ENCODE assay signal across 13 mouse cellular contexts in genomic region chr9:117378131-117378890, GRCm38 (mm10).
DNase-seq lines count a peak whose midpoint lies in the region; ATAC-seq lines count a peak whose summit lies in the region.
"Had no signal": no experiment of that assay in that cellular context is flagged by ENCODE, and none has a peak within 500 bp of the region (broad histone marks: within the 10 kb centered on the region; RNA-seq: fewer than 3 reads in every experiment).

No protein-coding gene starts in this region.

- ATAC-seq in monocyte, adult 5-6 weeks (replicated peaks; ENCODE audit: insufficient number of reproducible peaks, low FRiP score, low TSS enrichment, poor library complexity, severe bottlenecking), result no peak

- peak; percentile 24 for DNase-seq in urinary bladder, postnatal 14 days (ENCODE audit: low spot score)
- no peak for DNase-seq in urinary bladder, postnatal 4 days (ENCODE audit: low spot score in 2 of 2)
- peak; percentile 61 to 82 for DNase-seq in kidney, adult 8-10 months
- peak; percentile 40 to 76 for DNase-seq in kidney, postnatal 25 days
- no peak for DNase-seq in left cerebral cortex, adult 9 months (ENCODE audit: low spot score in 2 of 2)
- DNase-seq in natural killer cell, adult 2 months (ENCODE audit: low spot score in 2 of 2), result no peak
- DNase-seq in spleen, adult 12 weeks (ENCODE audit: low spot score), result no peak
- DNase-seq: adrenal gland, postnatal 14 days; cerebellum, adult 11-12 months; heart, postnatal 10 days; lung, embryonic 14.5 days; thymus, postnatal 14 days had no signal

Comparison
In these comparisons a context has a peak if more than half of its experiments do, and no peak if none do; other contexts are left out.
1. DNase-seq: peak in urinary bladder, postnatal 14 days (single experiment), kidney, adult 8-10 months (2 of 2) and kidney, postnatal 25 days (2 of 2); none in urinary bladder, postnatal 4 days (0 of 2), left cerebral cortex, adult 9 months (0 of 2), natural killer cell, adult 2 months (0 of 2) and spleen, adult 12 weeks (single experiment).